Mouse (Mus musculus): ENCODE data around the gene Ldlrad3.

DNA sequence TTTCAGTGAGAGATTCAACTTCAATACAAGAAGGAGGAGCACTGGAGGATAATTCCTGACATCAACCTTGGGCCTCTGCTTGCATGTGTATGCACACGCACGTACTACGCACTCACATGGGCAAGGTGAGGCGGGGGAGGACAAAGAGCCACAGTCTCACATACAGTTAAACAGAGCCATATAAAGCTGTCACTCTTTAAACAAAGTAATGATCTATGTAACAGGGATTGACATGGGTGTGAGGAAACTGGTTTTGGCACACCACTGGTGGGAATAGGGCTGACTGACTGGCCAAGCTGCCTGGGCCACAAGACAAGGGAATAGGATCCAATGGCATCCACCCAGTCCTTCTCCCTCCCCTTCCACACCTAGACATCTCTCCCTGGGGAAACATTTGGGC, 57.0 kb downstream of the Ldlrad3 start:
- TF ChIP-seq CTCF (IDR thresholded peaks at IDR 0.05; ENCODE audit: low read depth): no peak
- no peak for TF ChIP-seq EP300 (IDR thresholded peaks at IDR 0.05; ENCODE audit: low read depth)

All from liver, postnatal 0 days (tissue).